Mouse (Mus musculus): ENCODE results near the gene Apoh.

Gene Apoh

DNA sequence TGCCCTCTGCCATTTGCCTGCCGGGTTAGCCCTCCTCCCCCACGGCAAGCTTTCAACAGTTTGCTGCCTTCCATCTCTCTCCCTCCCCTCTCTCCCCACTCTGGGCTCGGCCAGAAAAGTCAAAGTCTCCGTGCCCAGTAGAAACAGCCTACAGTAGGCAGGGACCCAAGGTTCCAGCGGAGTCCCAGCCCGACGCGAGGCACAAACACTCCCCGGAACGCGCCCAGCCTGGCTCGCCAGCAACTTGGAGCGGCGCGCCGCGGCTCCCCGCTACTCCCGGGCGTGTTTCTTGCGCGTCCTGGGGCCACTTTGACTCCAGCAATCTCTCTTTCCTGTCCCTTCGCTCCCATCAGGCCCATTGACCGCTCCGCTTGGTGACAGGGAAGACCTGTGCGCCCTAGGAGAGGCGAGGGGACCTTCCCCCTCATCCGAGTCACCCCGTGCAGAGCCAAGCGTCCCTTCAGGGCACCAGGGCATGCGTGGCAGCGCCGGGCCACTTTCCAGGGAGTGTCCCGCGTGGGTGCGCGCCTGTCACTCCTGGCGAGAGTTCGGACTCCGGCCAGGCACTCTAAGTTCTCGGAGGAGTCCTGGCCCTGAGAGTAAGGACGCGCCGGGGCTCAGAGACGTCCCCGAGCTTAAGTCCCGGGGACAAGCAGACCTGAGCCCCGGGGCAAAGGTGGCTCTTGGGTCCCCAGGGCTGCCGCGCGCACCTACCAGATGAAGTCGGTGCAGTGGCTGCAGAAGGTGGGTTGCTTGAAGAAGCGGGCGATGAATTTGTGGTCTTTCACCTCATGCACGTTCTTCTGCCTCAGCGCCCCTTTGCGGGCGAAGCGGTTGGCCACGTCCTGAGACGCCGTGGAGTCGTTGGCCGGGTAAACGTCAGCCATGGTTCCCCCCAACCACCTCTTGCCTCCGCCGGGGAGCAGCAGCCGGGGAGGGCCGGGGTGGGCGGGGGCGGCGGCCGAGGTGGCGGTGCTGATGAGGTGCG is at the start of gene Apoh:
TSS of gene Apoh (plus strand) at position 574 of the 988 bp plus-strand sequence.
- DNase-seq (ENCODE audit: extremely low spot score): peak; percentile 48

GRCm38 (mm10) chr11:108293843-108294242 is 49.3 kb upstream of the Apoh start:
- no peak for DNase-seq (ENCODE audit: extremely low spot score)

- no peak for DNase-seq (ENCODE audit: extremely low spot score)
These were observed 48.8 kb upstream of the Apoh start for GRCm38 (mm10) chr11:108294305-108294813.

DNA sequence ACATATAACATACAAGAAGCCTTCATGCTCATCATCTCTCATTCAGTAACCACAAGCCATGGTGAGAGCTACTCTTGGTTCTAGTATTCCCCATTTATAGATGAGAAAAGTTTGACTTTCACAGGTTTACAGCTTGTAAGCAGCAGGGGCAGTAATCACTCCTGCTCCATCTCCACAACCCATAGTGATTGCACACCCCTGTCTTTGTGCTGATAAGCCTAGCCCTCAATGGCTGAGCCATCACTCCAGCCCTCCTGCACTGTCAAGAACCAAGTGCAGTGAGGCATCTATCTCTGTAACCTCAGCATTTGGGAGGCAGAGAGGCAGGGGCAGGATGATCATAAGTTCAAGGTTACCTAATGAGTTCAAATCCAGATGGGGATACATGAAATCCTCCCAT is 47.8 kb upstream of the Apoh start:
- DNase-seq (ENCODE audit: extremely low spot score): no peak

GRCm38 (mm10) chr11:108297956-108298355 is 45.2 kb upstream of the Apoh start:
- no peak for DNase-seq (ENCODE audit: extremely low spot score)

DNA sequence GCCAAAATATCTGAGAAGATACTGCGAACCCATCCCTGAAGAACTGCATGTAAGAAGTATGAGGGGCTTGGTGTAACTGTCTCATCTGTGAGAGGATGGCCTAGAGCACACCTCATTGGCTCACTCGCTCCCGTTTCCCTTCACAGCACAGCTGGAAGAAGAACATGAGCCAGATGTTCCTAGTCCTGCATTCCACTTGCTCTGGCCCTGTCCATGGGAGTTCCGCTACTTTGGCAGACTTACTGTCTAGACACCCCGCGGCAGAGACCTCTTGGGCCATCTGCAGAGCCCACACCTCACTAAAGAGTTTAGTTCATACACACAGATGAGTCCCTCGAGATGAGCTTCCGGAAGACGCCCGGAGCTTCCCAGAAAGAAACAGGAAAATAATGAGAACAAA is 43.2 kb upstream of the Apoh start:
- no peak for DNase-seq (ENCODE audit: extremely low spot score)

DNA sequence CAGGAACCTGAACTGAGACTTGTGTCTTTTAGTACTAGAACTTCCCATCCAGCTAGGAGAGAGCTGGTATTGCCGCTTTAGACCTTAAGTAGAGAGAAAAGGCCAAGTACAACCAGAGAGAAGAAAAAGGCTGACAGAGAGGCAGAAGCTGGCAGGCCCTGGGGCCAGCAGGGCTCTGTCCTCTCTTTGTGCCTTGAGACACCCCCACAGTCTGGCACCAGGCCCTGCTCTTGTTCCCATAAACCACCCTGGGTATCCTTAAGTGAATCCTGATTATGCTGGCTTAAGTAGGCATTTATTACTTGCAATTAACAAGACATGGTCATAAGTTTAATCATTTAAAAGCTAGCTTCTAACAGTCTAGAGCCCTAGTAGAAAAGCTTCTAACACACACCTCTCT is 42.7 kb upstream of the Apoh start:
- no peak for DNase-seq (ENCODE audit: extremely low spot score)

DNA sequence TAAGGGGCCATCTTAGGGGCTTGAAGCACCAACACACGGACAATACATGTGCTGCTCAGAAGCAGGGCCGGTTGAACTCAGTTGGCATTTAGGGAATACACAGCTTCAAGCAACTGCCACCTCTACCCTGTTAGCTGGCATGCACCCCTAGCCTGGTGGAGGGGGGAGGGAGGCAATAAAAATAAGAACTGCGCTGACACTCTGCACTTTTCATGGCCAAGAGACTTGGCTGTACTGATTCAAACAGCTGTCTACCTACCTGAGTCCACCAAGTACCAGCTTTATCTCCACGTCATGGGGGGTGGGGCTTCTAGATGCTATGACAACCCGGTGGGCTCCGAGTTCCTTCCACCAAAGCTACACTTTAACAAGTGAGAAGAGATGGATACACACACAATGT is 42.1 kb upstream of the Apoh start:
- DNase-seq (ENCODE audit: extremely low spot score): no peak

DNA sequence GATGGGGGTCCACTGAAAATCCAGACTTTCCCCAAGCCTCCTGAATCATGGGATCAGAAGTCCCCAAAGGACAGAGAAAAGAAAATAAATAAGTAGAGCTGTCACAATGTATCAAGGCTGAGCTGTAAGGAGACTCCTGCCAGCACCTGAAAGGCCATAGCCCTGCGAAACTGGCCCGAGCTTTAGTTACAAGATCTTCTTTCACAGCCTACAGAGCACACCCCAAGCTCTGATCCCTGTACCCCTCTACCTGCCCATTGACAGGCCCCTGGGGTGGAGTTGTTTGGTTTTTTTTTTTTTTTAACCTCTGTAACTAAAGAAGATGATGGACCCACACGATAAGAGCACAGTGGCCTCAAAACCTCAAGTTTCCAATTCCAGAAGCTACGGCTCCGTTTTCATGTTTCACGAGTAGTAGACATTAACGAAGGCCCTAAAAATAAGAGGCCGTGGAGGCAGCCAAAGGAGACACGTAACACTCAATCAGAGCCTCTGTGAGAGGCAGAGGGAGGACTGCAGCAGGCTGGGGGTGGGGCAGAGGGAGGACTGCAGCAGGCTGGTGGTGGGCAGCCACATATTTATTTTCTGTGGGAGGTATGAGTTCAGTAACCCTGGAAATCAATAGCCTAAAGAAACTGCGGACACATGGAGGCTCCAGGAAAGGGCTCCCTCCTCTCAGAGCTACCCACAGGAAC is 41.2 kb upstream of the Apoh start:
- DNase-seq (ENCODE audit: extremely low spot score): no peak

- no peak for DNase-seq (ENCODE audit: extremely low spot score)
These were observed 39.4 kb upstream of the Apoh start for GRCm38 (mm10) chr11:108303787-108304186.

DNA sequence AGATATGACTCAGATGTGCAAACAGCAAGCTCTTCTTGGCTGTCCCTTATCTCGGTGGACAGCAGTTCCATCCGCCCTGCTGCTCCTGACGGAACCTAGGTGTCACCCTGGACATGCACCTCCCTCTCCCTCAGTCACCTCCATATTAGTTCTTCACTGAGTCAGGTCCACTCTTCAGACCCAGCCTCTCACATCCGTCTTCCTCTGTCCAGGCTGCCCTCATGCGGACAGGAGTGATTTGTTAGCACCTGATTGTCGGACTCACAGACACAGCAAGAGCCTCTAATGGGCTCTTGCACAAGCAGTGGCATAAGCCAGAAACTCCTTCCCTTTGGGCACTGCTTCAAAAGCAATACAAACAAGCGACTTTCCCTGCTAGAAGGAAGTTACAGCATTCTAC is 35.9 kb upstream of the Apoh start:
- DNase-seq (ENCODE audit: extremely low spot score): no peak

DNA sequence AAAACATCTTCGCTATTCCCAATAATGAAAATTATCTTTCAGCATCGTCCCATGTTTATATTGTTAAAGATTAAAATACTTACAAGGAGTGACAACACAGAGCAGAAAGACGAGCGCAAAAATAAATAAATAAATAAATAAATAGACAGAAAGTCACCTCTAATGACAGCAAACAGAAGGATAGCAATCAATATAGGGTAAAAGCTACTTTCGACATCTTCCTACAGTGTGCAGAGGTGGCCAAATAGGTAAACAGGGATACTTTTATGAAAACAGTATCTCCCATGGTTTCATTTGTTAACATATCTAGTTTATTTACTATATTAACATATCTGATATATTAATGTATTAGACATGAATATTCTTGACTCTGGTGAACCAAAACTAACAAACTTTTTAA is 34.9 kb upstream of the Apoh start:
- no peak for DNase-seq (ENCODE audit: extremely low spot score)

DNA sequence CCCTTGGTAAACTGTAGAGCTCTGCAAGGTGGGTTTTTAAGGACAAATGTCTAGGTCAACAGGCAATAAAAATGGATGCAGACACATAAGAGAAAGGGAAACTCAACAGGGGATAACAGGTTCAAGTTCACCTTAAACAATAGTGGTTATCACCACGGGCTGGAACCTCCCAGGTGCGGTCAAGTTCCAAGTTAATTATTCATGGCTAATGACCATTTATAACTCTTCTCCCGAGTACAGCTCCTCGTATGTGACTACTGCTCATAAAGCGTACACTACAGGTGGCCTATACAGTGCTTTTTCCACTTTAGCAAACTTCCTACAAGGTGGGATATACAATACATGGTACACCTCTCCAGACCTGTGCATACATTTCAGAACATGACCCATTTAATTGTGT is 33.4 kb upstream of the Apoh start:
- no peak for DNase-seq (ENCODE audit: extremely low spot score)

- no peak for DNase-seq (ENCODE audit: extremely low spot score)
These were observed 31.2 kb upstream of the Apoh start for GRCm38 (mm10) chr11:108311912-108312311.

- no peak for DNase-seq (ENCODE audit: extremely low spot score)
These were observed 30.6 kb upstream of the Apoh start for GRCm38 (mm10) chr11:108312516-108312915.

GRCm38 (mm10) chr11:108315736-108316135 is 27.4 kb upstream of the Apoh start:
- DNase-seq (ENCODE audit: extremely low spot score): no peak

GRCm38 (mm10) chr11:108317878-108318277 is 25.3 kb upstream of the Apoh start:
- DNase-seq (ENCODE audit: extremely low spot score): no peak

DNA sequence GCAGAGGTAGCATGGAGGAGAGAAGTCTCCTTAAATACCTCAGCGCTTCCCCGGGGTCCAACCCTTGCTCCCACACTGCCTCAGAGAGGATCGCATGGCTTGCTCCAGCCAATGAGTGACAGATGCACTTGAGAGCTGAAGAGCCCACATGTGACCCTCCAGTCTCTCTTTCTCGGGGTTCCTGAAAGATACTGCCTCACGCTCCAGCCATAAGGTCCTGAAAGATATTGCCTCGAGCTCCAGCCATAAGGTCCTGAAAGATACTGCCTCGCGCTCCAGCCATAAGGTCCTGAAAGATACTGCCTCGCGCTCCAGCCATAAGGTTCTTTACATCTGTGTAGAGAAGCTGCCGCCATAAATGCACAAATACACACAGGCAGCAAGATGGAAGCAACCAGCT is 24.0 kb upstream of the Apoh start:
- no peak for DNase-seq (ENCODE audit: extremely low spot score)

- no peak for DNase-seq (ENCODE audit: extremely low spot score)
These were observed 22.6 kb upstream of the Apoh start for GRCm38 (mm10) chr11:108320561-108320960.

GRCm38 (mm10) chr11:108322156-108322555 is 21.0 kb upstream of the Apoh start:
- DNase-seq (ENCODE audit: extremely low spot score): no peak

GRCm38 (mm10) chr11:108325943-108326342 is 17.2 kb upstream of the Apoh start:
- DNase-seq (ENCODE audit: extremely low spot score): no peak

GRCm38 (mm10) chr11:108330818-108331217 is 12.3 kb upstream of the Apoh start:
- DNase-seq (ENCODE audit: extremely low spot score): no peak

- no peak for DNase-seq (ENCODE audit: extremely low spot score)
These were observed 10.1 kb upstream of the Apoh start for GRCm38 (mm10) chr11:108333006-108333405.

All from embryo, embryonic 9.5 days (tissue).